Mouse (Mus musculus) retina, adult 2 months (tissue): ENCODE measurements around the gene Fam76b.
"Not testable (repeated sequence)": the region's sequence is repeated elsewhere in the genome, so short reads cannot be mapped to it uniquely, and the experiment has no call there.

Experiments
- DNase-seq: peaks from one replicate; pipeline ENCODE4 v3.0.0-alpha.2; 2012; ENCODE audit warnings: low read depth, low spot score

Fam76b gene

GRCm38 (mm10) chr9:13827406-13828086, at the start of gene Fam76b:
Fam76b (plus strand) TSS chr9:13827716.
- DNase-seq = peak; percentile 99

- DNase-seq = no peak
Observed at GRCm38 (mm10) chr9:13781985-13782384, 45.5 kb upstream of the Fam76b start.

- not testable (repeated sequence) for DNase-seq
Observed at GRCm38 (mm10) chr9:13790864-13791263, 36.7 kb upstream of the Fam76b start.

GRCm38 (mm10) chr9:13794302-13794701, 33.2 kb upstream of the Fam76b start:
- DNase-seq = no peak

GRCm38 (mm10) chr9:13794756-13795155, 32.8 kb upstream of the Fam76b start:
- DNase-seq = no peak

GRCm38 (mm10) chr9:13804480-13804879, 23.0 kb upstream of the Fam76b start:
- no peak for DNase-seq

GRCm38 (mm10) chr9:13806854-13807253, 20.7 kb upstream of the Fam76b start:
- no peak for DNase-seq

GRCm38 (mm10) chr9:13807657-13808056, 19.9 kb upstream of the Fam76b start:
- DNase-seq = no peak

GRCm38 (mm10) chr9:13809937-13810336, 17.6 kb upstream of the Fam76b start:
- DNase-seq = no peak

GRCm38 (mm10) chr9:13818369-13818768, 9.1 kb upstream of the Fam76b start:
- DNase-seq = no peak

- no peak for DNase-seq
Observed at GRCm38 (mm10) chr9:13820774-13821173, 6.7 kb upstream of the Fam76b start.

GRCm38 (mm10) chr9:13825896-13826295, 1.6 kb upstream of the Fam76b start:
- DNase-seq = no peak

- DNase-seq = no peak
Observed at GRCm38 (mm10) chr9:13826391-13826805, 1.1 kb upstream of the Fam76b start.

- DNase-seq = peak; percentile 97
Observed at GRCm38 (mm10) chr9:13826832-13827405, 597 bp upstream of the Fam76b start, which contains the start of gene Cep57. Cep57 (minus strand) TSS chr9:13827107.

GRCm38 (mm10) chr9:13828087-13828441, 548 bp downstream of the Fam76b start:
- DNase-seq = no peak

GRCm38 (mm10) chr9:13835256-13835655, 7.7 kb downstream of the Fam76b start:
- no peak for DNase-seq

- DNase-seq = no peak
Observed at GRCm38 (mm10) chr9:13836726-13837125, 9.2 kb downstream of the Fam76b start.

- no peak for DNase-seq
Observed at GRCm38 (mm10) chr9:13847591-13847990, 20.1 kb downstream of the Fam76b start.

GRCm38 (mm10) chr9:13848481-13849480, 21.3 kb downstream of the Fam76b start:
- no peak for DNase-seq

- DNase-seq = no peak
Observed at GRCm38 (mm10) chr9:13853876-13854275, 26.4 kb downstream of the Fam76b start.

GRCm38 (mm10) chr9:13856247-13856646, 28.7 kb downstream of the Fam76b start:
- DNase-seq = no peak

GRCm38 (mm10) chr9:13856777-13857176, 29.3 kb downstream of the Fam76b start:
- no peak for DNase-seq
